Mouse (Mus musculus) cortical plate, adult 2 months (tissue): ENCODE results near the gene E330021D16Rik. TPM values are rescaled to one million over a fixed set of nuclear protein-coding genes. Genes with fewer than 3 reads are reported as not detected.

ENCODE experiments used
- H3K27ac ChIP-seq: fragments of 200-500 bp; 2 replicates; pipeline ENCODE4 v1.5.1; 2012; ENCODE audit warnings: low read length, control low read depth, inconsistent platforms; ENCODE audit not compliant: insufficient read depth
- H3K4me1 ChIP-seq: fragments of 200-500 bp; 2 replicates; pipeline ENCODE4 v1.6.1; 2011; ENCODE audit warnings: low read length; ENCODE audit not compliant: control insufficient read depth, insufficient read depth
- H3K4me3 ChIP-seq: fragments of 200-500 bp; 2 replicates; pipeline ENCODE4 v1.5.1; 2011; ENCODE audit warnings: mild to moderate bottlenecking, low read length, control low read depth; ENCODE audit not compliant: insufficient read depth
- CTCF ChIP-seq: fragments of 200-500 bp; IDR thresholded peaks from 2 replicates; pipeline ENCODE4 v1.5.1; 2011; ENCODE audit warnings: mild to moderate bottlenecking, control low read depth, low read length; ENCODE audit not compliant: insufficient read depth; ENCODE audit errors: extremely low read depth
- POLR2A ChIP-seq: fragments of 200-500 bp; IDR thresholded peaks from 2 replicates; pipeline ENCODE4 v1.6.1; 2011; ENCODE audit warnings: mild to moderate bottlenecking, low read length, control low read depth; ENCODE audit not compliant: insufficient read depth; ENCODE audit errors: extremely low read depth
- polyA plus RNA-seq: library from polyadenylated mRNA; depleted of rRNA; stranded (reverse); fragments of >200 nt; gene quantifications from 2 replicates; pipeline ENCODE4 v1.2.3, GENCODE M21; 2012; rRNA removed

Gene E330021D16Rik
- polyA plus RNA-seq, result not detected in 2 replicates

DNA sequence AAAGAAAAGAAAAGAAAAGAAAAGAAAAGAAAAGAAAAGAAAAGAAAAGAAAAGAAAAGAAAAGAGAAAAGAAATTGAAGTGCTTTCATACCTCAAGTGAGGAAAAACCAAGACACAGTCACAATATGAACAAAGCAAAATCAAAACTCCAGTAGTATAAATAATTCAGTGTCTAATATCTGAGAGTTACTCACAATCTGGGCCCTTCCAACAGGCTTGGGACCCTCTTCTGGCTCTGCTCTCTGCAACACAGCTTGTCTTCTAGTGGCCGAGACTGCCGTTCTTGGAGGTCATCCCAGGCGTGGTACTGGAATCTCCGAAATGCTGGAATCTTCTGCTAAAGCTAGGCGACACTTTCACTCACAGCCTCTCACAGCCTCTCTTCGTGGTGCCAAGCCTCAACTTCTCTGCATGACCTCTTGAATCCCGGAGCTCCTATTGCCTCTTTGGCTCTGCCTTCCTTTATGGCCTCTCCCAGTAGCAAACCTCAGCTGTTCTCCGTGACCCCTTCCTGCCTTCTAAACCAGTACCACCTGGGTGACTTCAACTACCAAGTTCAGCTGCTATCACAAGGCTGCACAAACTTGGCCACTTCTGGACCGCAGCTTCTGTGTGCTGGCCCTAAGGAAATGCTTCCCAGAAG, at the start of gene E330021D16Rik:
TSS of gene E330021D16Rik (minus strand) at position 437 of the 643 bp plus-strand sequence.
- Histone ChIP-seq H3K4me1 (no peaks in the 10 kb centered on the region), H3K4me3 (no peak within 1 kb of the TSS), H3K27ac (no peak within 1 kb of the TSS)
- no peak for TF ChIP-seq CTCF

DNA sequence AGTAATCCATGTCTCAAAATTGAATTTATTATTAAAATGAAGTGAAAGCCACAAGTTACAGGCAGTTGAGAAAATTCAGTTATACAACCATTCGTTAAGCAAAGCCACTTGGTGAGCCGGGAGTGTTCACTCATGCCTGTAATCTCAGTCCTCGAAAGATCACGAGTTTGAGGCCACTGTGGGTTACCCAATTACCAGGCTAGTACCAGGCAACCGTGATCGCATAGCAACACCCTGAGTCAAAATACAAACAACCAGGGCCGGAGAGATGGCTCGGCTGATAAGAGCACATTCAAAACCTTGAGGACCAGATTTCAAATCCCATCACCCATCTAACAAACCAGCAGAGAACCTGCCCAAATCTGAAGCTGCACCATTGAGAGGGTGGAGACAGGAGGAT, 49.7 kb upstream of the E330021D16Rik start:
- H3K27ac ChIP-seq, result no peak overlapping the region
- H3K4me1 ChIP-seq, result peaks cover 2% of the 10 kb centered on the region; the same call in 1 of the 2 replicates

DNA sequence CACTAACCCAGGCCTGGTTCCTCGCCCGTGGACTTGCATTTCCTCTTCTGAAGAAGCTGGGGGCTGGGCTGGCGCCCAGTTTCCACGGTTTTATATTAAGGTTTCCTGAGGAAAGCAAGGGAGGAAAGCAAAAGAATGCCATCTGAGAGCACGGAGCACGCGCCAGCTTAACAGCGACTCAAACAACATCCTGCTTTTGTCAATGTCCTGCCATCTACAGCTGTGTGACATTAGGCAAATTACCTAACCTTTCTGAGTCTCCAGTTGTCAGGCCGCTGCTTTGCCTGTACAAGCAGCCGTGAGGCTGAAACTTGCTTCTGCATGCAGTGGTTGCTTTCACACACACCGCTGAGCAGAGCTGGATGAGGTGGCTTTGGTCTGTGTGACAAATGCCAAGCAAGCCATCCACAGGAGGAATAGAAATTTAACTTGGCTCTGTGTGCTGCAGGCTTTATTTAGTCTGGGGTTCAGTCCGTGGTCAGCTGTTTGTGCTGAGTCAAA, 48.8 kb upstream of the E330021D16Rik start:
- no peak for TF ChIP-seq CTCF
- no peak for TF ChIP-seq POLR2A
- Histone ChIP-seq H3K27ac (no peak overlapping the region), H3K4me3 (no peak overlapping the region), H3K4me1 (peaks cover 2% of the 10 kb centered on the region; the same call in 1 of the 2 replicates)

More for the DNA sequence above, 49.7 kb upstream of the E330021D16Rik start:
- TF ChIP-seq CTCF, result no peak
- no peak for TF ChIP-seq POLR2A
- no peak overlapping the region for H3K4me3 ChIP-seq

DNA sequence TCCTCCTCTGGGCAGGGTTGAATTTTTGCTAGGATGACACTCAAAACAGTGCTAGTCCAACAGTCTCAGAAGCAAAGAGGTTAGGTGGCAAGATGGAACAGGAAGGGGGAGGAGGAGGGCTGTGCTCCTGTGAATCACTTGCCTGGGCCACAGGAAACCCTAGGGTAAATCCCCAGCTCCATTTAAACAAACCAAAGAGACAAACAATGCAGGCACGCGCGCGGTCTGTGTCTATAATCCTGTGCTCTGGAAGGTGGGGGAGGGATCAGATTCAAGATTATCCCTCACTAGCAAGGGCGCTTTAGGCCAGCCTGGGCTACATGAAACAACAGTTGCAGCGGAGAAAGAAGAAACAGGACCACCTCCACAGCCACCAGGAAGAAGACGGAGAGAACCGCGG, 48.1 kb upstream of the E330021D16Rik start:
- no peaks in the 10 kb centered on the region for H3K4me1 ChIP-seq
- no peak for TF ChIP-seq POLR2A
- no peak for TF ChIP-seq CTCF
- no peak overlapping the region for H3K4me3 ChIP-seq
- H3K27ac ChIP-seq, result no peak overlapping the region

DNA sequence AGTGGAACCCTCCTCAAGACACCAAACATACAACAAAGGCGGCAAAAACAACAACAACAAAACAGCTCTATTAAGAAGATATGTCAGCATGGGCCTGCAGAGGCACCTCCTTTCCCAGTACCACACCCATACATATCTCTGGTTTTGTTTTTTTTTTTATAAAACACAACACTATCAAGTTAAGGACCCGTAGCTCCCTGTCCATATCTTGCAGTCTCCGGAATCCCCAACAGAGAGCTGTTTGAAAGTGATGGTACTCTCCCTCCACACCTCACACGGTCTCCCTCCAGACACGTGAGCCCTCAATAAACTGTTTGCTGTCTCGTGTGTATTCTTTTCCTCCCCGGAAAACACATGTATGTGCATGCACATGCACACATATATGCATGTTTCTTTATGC, 43.8 kb upstream of the E330021D16Rik start:
- Histone ChIP-seq H3K4me3 (no peak overlapping the region), H3K4me1 (no peaks in the 10 kb centered on the region), H3K27ac (no peak overlapping the region)
- TF ChIP-seq POLR2A (no peak), CTCF (no peak)

DNA sequence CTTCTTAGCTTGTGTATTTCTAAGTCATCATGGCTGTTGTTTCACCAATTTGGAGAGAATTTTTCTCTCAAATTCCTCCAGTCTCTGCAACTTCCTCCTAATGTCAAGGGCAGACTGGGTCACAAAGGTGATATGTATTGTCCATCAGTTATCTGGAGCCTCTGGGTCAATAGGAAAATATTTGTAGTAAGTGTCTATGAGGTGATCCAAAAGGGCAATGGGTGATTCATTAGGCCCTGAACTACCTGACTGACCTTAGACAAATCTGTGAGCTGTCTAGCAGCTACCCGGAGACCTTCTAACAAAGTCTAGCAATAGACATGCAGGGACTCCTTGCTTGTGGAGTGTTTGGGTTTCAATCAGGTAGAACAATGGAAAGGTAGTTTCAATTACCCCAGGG, 40.9 kb upstream of the E330021D16Rik start:
- TF ChIP-seq CTCF, result no peak
- no peak for TF ChIP-seq POLR2A
- no peaks in the 10 kb centered on the region for H3K4me1 ChIP-seq
- H3K4me3 ChIP-seq, result no peak overlapping the region
- no peak overlapping the region for H3K27ac ChIP-seq

DNA sequence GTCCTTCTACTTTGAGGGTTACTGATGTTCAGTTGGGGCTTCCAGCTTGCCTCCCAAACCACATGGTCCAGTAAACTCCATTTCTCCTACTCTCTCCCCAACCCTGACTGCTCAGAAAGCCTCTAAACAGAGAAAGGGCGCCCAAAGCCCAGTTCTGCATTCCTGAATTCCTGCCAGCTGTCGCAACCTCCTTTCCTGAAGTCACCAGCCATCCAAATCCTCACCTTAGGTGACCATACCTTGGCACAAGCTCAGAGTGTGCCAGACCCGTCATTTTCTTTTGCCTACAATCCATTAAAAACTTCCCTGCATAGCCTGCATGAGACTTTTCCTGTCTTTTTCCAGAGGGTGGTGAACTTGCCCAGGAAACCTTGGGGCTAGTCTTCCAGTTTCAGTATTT, 40.3 kb upstream of the E330021D16Rik start:
- no peaks in the 10 kb centered on the region for H3K4me1 ChIP-seq
- H3K27ac ChIP-seq, result no peak overlapping the region
- H3K4me3 ChIP-seq, result no peak overlapping the region
- TF ChIP-seq CTCF (no peak), POLR2A (no peak)

DNA sequence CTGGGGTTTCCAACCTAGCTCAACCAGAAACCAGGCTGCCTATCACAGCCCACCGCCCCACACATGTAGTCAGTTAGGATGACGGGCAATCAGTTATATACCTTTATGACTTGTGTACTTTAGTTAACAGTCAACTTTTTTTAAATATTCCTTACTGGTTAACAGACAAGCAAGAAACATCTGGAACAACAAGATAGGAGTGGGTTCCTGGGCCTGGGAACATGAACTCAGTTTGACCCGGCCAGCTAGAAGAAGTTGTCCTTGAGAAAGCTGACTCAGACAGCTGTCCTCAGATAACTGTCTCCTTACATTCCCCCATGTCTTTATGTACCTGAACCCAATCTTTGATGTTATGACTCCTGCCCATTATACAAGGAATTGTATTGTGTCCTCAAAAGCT, 37.3 kb upstream of the E330021D16Rik start:
- no peak for TF ChIP-seq POLR2A
- no peak for TF ChIP-seq CTCF
- H3K27ac ChIP-seq, result no peak overlapping the region
- H3K4me3 ChIP-seq, result no peak overlapping the region
- no peaks in the 10 kb centered on the region for H3K4me1 ChIP-seq

DNA sequence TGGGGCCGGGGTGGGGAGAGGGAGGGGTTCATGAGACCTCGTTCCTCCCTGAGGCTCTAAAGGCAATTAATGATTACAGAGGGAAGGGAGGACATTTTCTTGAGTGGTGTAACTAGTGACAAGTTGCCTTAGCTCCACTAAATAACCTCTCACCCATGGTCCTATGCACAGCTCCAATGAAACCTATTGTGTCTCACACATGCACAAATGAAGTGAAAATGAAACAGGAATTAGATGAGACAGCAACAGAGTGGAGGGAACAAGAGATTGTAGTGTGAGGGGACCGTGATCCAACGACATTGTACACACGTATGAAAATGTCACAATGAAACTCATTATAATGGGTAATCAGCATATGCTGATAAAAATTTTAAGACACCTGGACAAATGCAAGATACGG, 35.5 kb upstream of the E330021D16Rik start:
- no peak overlapping the region for H3K27ac ChIP-seq

DNA sequence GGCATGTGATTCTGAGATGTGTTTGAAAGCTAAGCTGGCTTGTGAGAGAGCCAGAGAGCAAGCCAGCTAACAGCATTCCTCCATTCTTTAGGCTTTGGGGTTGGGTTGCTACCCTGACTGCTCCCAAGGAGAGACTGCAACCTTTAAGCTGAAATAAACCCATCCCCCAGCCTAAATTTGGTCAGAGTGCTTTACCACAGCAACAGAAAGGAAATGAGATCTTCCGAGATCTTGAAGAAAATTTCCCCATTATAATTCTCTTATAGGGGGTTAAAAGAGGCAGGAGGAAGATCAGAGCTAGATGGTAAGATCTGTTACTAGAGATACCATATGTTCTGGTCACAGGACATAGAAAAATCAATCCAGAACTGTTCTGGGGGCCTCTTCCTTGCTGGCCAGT, 34.6 kb upstream of the E330021D16Rik start:
- TF ChIP-seq CTCF (no peak), POLR2A (no peak)
- Histone ChIP-seq H3K4me3 (no peak overlapping the region), H3K4me1 (no peaks in the 10 kb centered on the region), H3K27ac (no peak overlapping the region)

More for the DNA sequence above, 35.5 kb upstream of the E330021D16Rik start:
- Histone ChIP-seq H3K4me3 (no peak overlapping the region), H3K4me1 (no peaks in the 10 kb centered on the region)
- TF ChIP-seq CTCF, result no peak
- no peak for TF ChIP-seq POLR2A
